ENCODE assay signal across 26 mouse cellular contexts in genomic region chr12:117459541-117459940, GRCm38 (mm10).
"Had no signal": no experiment of that assay in that cellular context is flagged by ENCODE, and none has a peak within 500 bp of the region (broad histone marks: within the 10 kb centered on the region; RNA-seq: fewer than 3 reads in every experiment).

No protein-coding gene starts in this region.

- H3K9me3 ChIP-seq: heart, embryonic 12.5 days; hindbrain, embryonic 10.5 days; hindbrain, embryonic 12.5 days; kidney, embryonic 15.5 days; limb, embryonic 13.5 days; limb, embryonic 15.5 days; liver, embryonic 12.5 days had no signal

- H3K27ac ChIP-seq: gastrocnemius, adult 2 months; hindbrain, embryonic 10.5 days; hindbrain, embryonic 12.5 days; hindbrain, embryonic 14.5 days; kidney, postnatal 0 days; limb, embryonic 13.5 days; limb, embryonic 15.5 days; liver, embryonic 12.5 days; liver, embryonic 14.5 days had no signal

- H3K4me3 ChIP-seq: gastrocnemius, adult 2 months; heart, adult 2 months; heart, embryonic 12.5 days; hindbrain, embryonic 10.5 days; hindbrain, embryonic 12.5 days; kidney, embryonic 15.5 days; limb, embryonic 13.5 days; limb, embryonic 15.5 days; liver, embryonic 12.5 days had no signal

- ATAC-seq: hindbrain, embryonic 16.5 days; inflammation-experienced regulatory T-cells, adult 6 months; liver, embryonic 12.5 days had no signal

- H3K4me1 ChIP-seq: hindbrain, embryonic 12.5 days; kidney, embryonic 15.5 days; limb, embryonic 15.5 days had no signal

- H3K27me3 ChIP-seq: heart, embryonic 12.5 days; hindbrain, embryonic 12.5 days; kidney, embryonic 15.5 days; limb, embryonic 13.5 days; limb, embryonic 15.5 days had no signal

- DNase-seq: gastrocnemius, adult 2 months; gastrocnemius, postnatal 10 days; gastrocnemius, postnatal 25 days; heart, adult 2 months; heart, postnatal 10 days; heart, postnatal 4 days; kidney, adult 11 months; kidney, adult 2 months; kidney, adult 9 months; kidney, postnatal 14 days; kidney, postnatal 4 days; layer of hippocampus, adult 9-11 months; layer of hippocampus, postnatal 36 days; left cerebral cortex, postnatal 4 days had no signal

- H3K36me3 ChIP-seq: heart, embryonic 12.5 days; hindbrain, embryonic 10.5 days; hindbrain, embryonic 12.5 days; kidney, embryonic 15.5 days; limb, embryonic 13.5 days; limb, embryonic 15.5 days; liver, embryonic 12.5 days had no signal

- H3K4me2 ChIP-seq: heart, embryonic 12.5 days; hindbrain, embryonic 12.5 days; hindbrain, embryonic 14.5 days; kidney, embryonic 15.5 days; limb, embryonic 13.5 days; limb, embryonic 15.5 days; liver, embryonic 12.5 days had no signal

- H3K9ac ChIP-seq: heart, embryonic 12.5 days; hindbrain, embryonic 12.5 days; hindbrain, embryonic 14.5 days; kidney, embryonic 15.5 days; limb, embryonic 13.5 days; limb, embryonic 15.5 days; liver, embryonic 12.5 days; liver, embryonic 14.5 days had no signal
